Comparison of ENCODE assay signal across 21 mouse cellular contexts in the genomic region with DNA sequence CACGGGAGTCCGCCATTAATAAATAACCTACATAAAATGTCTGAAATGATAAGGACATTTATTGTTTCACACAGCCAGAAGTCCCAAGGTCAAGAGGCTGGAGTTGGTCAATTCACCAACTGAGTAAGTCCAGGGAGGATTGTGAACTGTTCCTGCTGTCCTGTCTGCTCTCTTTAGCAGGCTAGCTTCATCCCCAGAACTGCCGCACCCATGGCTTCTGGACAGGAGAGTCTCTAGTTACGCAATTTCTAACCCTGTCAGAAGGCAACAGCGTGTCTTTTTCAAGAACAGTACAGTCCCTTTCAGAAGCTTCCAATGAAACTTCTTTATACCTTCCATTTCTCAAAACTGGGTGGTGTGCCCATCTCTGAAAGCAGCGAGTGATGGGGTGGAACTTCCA. TPM values are rescaled to one million over a fixed set of nuclear protein-coding genes. Genes with fewer than 3 reads are reported as not detected.
DNase-seq lines count a peak whose midpoint lies in the region; ATAC-seq and TF ChIP-seq lines count a peak whose summit lies in the region.
"Had no signal": no experiment of that assay in that cellular context is flagged by ENCODE, and none has a peak within 500 bp of the region (broad histone marks: within the 10 kb centered on the region; RNA-seq: fewer than 3 reads in every experiment).

No protein-coding gene starts in this region.

- no peak for TF ChIP-seq CTCF in small intestine, adult 2 months (IDR thresholded peaks at IDR 0.05; ENCODE audit: extremely low read depth, insufficient read length, insufficient replicate concordance, low read depth, low read length)

- H3K4me3 ChIP-seq in intestine, embryonic 15.5 days (replicated peaks): no peak overlapping the region
- H3K4me3 ChIP-seq in small intestine, adult 2 months (ENCODE audit: low read depth, low read length): no peak overlapping the region
- H3K4me3 ChIP-seq: embryonic facial prominence, embryonic 13.5 days; forebrain, embryonic 12.5 days; heart, adult 2 months; heart, embryonic 12.5 days; hindbrain, embryonic 10.5 days had no signal

- WGBS in intestine, embryonic 15.5 days: 67% methylated on average over 6 of the region's 6 CpGs
- WGBS in small intestine, adult 2 months: 38% methylated on average over 6 of the region's 6 CpGs

- no peaks in the 10 kb centered on the region for H3K36me3 ChIP-seq in intestine, embryonic 15.5 days
- H3K36me3 ChIP-seq in small intestine, adult 2 months (ENCODE audit: control insufficient read depth, insufficient read depth, low read length): 0 out of 2 replicates have a peak, but pooled peaks cover 1% of the 10 kb centered on the region
- H3K36me3 ChIP-seq: embryonic facial prominence, embryonic 13.5 days; forebrain, embryonic 12.5 days; G1E; heart, embryonic 12.5 days; hindbrain, embryonic 10.5 days had no signal

- no peak for TF ChIP-seq POLR2A in small intestine, adult 2 months (IDR thresholded peaks at IDR 0.05; ENCODE audit: low read depth, low read length)

- peak; percentile 32; the same call in 1 of the 2 replicates for ATAC-seq in intestine, embryonic 15.5 days
- ATAC-seq in activated CD4-positive, CD25-positive, alpha-beta regulatory T cell, adult 4 months: no peak
- ATAC-seq: CD4-positive, CD25-positive, alpha-beta regulatory T cell, adult 4 months; forebrain, embryonic 16.5 days had no signal

- no peak overlapping the region for H3K4me2 ChIP-seq in intestine, embryonic 15.5 days (replicated peaks)
- H3K4me2 ChIP-seq: embryonic facial prominence, embryonic 13.5 days; forebrain, embryonic 12.5 days; heart, embryonic 12.5 days had no signal

- no peaks in the 10 kb centered on the region for H3K4me1 ChIP-seq in intestine, embryonic 15.5 days (replicated peaks)
- peaks cover 14% of the 10 kb centered on the region; the same call in 1 of the 2 replicates for H3K4me1 ChIP-seq in small intestine, adult 2 months (ENCODE audit: control insufficient read depth, insufficient read depth, insufficient read length, low read length)

- no peak overlapping the region for H3K9ac ChIP-seq in intestine, embryonic 15.5 days
- H3K9ac ChIP-seq: embryonic facial prominence, embryonic 13.5 days; forebrain, embryonic 12.5 days; heart, embryonic 12.5 days had no signal

- peak overlapping the region; percentile 27; the same call in 1 of the 2 replicates for H3K27ac ChIP-seq in intestine, embryonic 15.5 days
- peak overlapping the region; percentile 86 for H3K27ac ChIP-seq in small intestine, adult 2 months (ENCODE audit: insufficient read depth, low read depth, low read length)
- H3K27ac ChIP-seq: embryonic facial prominence, embryonic 13.5 days; forebrain, embryonic 12.5 days; heart, adult 2 months; hindbrain, embryonic 10.5 days had no signal

- H3K27me3 ChIP-seq in intestine, embryonic 15.5 days (replicated peaks): no peaks in the 10 kb centered on the region
- no peaks in the 10 kb centered on the region for H3K27me3 ChIP-seq in small intestine, adult 2 months (ENCODE audit: control insufficient read depth, insufficient read depth, low read length)

- DNase-seq in heart, adult 11 months: peak; percentile 34
- DNase-seq in heart, adult 9 months (ENCODE audit: low spot score in 2 of 2): no peak
- peak; percentile 10 for DNase-seq in lung, postnatal 25 days (ENCODE audit: low spot score)
- no peak for DNase-seq in lung, postnatal 4 days
- DNase-seq: adrenal gland, postnatal 25 days; B cell, adult 2 months; cerebellum, adult 18-20 months; cerebellum, adult 9-11 months; cerebellum, postnatal 36 days; gastrocnemius, postnatal 10 days; heart, adult 2 months had no signal

- H3K9me3 ChIP-seq in intestine, embryonic 15.5 days: no peaks in the 10 kb centered on the region
- H3K9me3 ChIP-seq: embryonic facial prominence, embryonic 13.5 days; forebrain, embryonic 12.5 days; heart, embryonic 12.5 days; hindbrain, embryonic 10.5 days had no signal

RNA-seq across cellular contexts. Expression of a gene that starts 1.9 kb away (rescaled TPM):
- 36.5 and 41.1 TPM in 2 replicates for polyA plus RNA-seq in intestine, embryonic 15.5 days (2015; fragmentation: Nextera tagmentation; extraction: Ambion mirVana)
- polyA plus RNA-seq in small intestine, adult 2 months (2012; rRNA removed): 3.7 and 8.2 TPM in 2 replicates
- not detected for polyA plus RNA-seq in activated CD4-positive, CD25-positive, alpha-beta regulatory T cell, adult 4 months (2017; shearing (Covaris generic))
- polyA plus RNA-seq: CD4-positive, CD25-positive, alpha-beta regulatory T cell, adult 4 months; G1E had no signal

Comparison
In these comparisons a context has a peak if more than half of its experiments do, and no peak if none do; other contexts are left out.
1. DNase-seq: peak in heart, adult 11 months (single experiment) and lung, postnatal 25 days (single experiment); none in heart, adult 9 months (0 of 2) and lung, postnatal 4 days (0 of 2).